Mouse (Mus musculus) MEL (cell line): ENCODE data around the gene Olfr68. TPM values are rescaled to one million over a fixed set of nuclear protein-coding genes. Genes with fewer than 3 reads are reported as not detected.
"Not testable (repeated sequence)": the region's sequence is repeated elsewhere in the genome, so short reads cannot be mapped to it uniquely, and the experiment has no call there.

Experiments used
- DNase-seq: peaks from one replicate; pipeline ENCODE4 v3.0.0; 2011; ENCODE audit warnings: low read depth, low spot score
- H3K27ac ChIP-seq: 2 replicates; pipeline ENCODE4 v1.5.1; 2012; ENCODE audit warnings: low read depth, mild to moderate bottlenecking, control low read depth, low read length, moderate library complexity; ENCODE audit not compliant: control insufficient read depth
- H3K27me3 ChIP-seq, 2 experiments: fragments of 150-350 bp in 1 of 2; sonication (generic) in 1 of 2; 2 replicates each; pipeline ENCODE4 v1.6.1; 2012; ENCODE audit warnings: low read length in 2 of 2, mild to moderate bottlenecking in 2 of 2, improper control_type of control experiment in 1 of 2, moderate library complexity in 1 of 2; ENCODE audit not compliant: insufficient read depth in 2 of 2, control insufficient read depth in 1 of 2
- H3K36me3 ChIP-seq, 2 experiments: 2 replicates each; pipeline ENCODE4 v1.6.1; 2012 to 2014; ENCODE audit warnings: low read length in 2 of 2, improper control_type of control experiment in 1 of 2, inconsistent platforms in 1 of 2, mild to moderate bottlenecking in 1 of 2; ENCODE audit not compliant: insufficient read depth in 2 of 2, control insufficient read depth in 1 of 2
- H3K4me1 ChIP-seq, 2 experiments: fragments of 150-350 bp in 1 of 2; sonication (generic) in 1 of 2; 2 replicates each; pipeline ENCODE4 v1.6.1; 2012; ENCODE audit warnings: low read length in 2 of 2, improper control_type of control experiment in 1 of 2, mild to moderate bottlenecking in 1 of 2; ENCODE audit not compliant: insufficient read depth in 2 of 2, control insufficient read depth in 1 of 2
- H3K4me3 ChIP-seq, 2 experiments: fragments of 150-350 bp in 1 of 2; sonication (generic) in 1 of 2; 2 replicates each; pipeline ENCODE4 v1.5.1; 2012; ENCODE audit warnings: low read depth in 2 of 2, low read length in 2 of 2, mild to moderate bottlenecking in 2 of 2, moderate library complexity in 2 of 2, control low read depth in 1 of 2, improper control_type of control experiment in 1 of 2; ENCODE audit not compliant: control insufficient read depth in 1 of 2, insufficient read depth in 1 of 2
- H3K79me2 ChIP-seq: 2 replicates; pipeline ENCODE4 v1.6.1; 2012; ENCODE audit warnings: mild to moderate bottlenecking, low read length, moderate library complexity; ENCODE audit not compliant: control insufficient read depth, poor library complexity, insufficient read depth
- H3K9ac ChIP-seq: 2 replicates; pipeline ENCODE4 v1.6.1; 2012; ENCODE audit warnings: low read depth, mild to moderate bottlenecking, control low read depth, low read length, moderate library complexity; ENCODE audit not compliant: control insufficient read depth, poor library complexity, severe bottlenecking
- H3K9me3 ChIP-seq: fragments of 150-350 bp; sonication (generic); replicated peaks from 2 replicates; pipeline ENCODE4 v1.6.1; 2012; ENCODE audit warnings: mild to moderate bottlenecking, low read length, improper control_type of control experiment, moderate library complexity; ENCODE audit not compliant: insufficient read depth
- BHLHE40 ChIP-seq: IDR thresholded peaks from 2 replicates; pipeline ENCODE4 v1.6.1; 2012; ENCODE audit warnings: low read depth, mild to moderate bottlenecking, inconsistent platforms, low read length, improper control_type of control experiment, borderline replicate concordance
- CTCF ChIP-seq, 3 experiments: IDR thresholded peaks in 2 of 3; conservative IDR thresholded peaks in 1 of 3; 2 replicates each; pipeline ENCODE4 v1.5.1; 2011 to 2012; ENCODE audit warnings: low read length in 3 of 3, low read depth in 2 of 3, mild to moderate bottlenecking in 2 of 3, improper control_type of control experiment in 1 of 3, inconsistent platforms in 1 of 3, mixed read lengths in 1 of 3, moderate library complexity in 1 of 3; ENCODE audit not compliant: control insufficient read depth in 1 of 3, insufficient read depth in 1 of 3, poor library complexity in 1 of 3, severe bottlenecking in 1 of 3
- E2F4 ChIP-seq: IDR thresholded peaks from 2 replicates; pipeline ENCODE4 v1.6.1; 2011; ENCODE audit warnings: low read depth, low read length, improper control_type of control experiment, borderline replicate concordance
- EP300 ChIP-seq, 2 experiments: IDR thresholded peaks; 2 replicates each; pipeline ENCODE4 v1.6.1; 2011; ENCODE audit warnings: improper control_type of control experiment in 2 of 2, low read length in 2 of 2, low read depth in 1 of 2, mild to moderate bottlenecking in 1 of 2
- ETS1 ChIP-seq: IDR thresholded peaks from 2 replicates; pipeline ENCODE4 v1.6.1; 2012; ENCODE audit warnings: low read depth, mild to moderate bottlenecking, inconsistent platforms, low read length, improper control_type of control experiment, moderate library complexity
- GATA1 ChIP-seq: IDR thresholded peaks from 2 replicates; pipeline ENCODE4 v1.6.1; 2011; ENCODE audit warnings: low read depth, low read length, improper control_type of control experiment
- JUND ChIP-seq: IDR thresholded peaks from 2 replicates; pipeline ENCODE4 v1.6.1; 2011; ENCODE audit warnings: low read depth, mild to moderate bottlenecking, improper control_type of control experiment, low read length
- KAT2A ChIP-seq: conservative IDR thresholded peaks from 2 replicates; pipeline ENCODE4 v1.6.1; 2012; ENCODE audit warnings: low read depth, low read length, improper control_type of control experiment, inconsistent platforms
- MAZ ChIP-seq: IDR thresholded peaks from 2 replicates; pipeline ENCODE4 v1.6.1; 2012; ENCODE audit warnings: low read depth, mild to moderate bottlenecking, inconsistent platforms, low read length, improper control_type of control experiment
- MEF2A ChIP-seq: IDR thresholded peaks from 2 replicates; pipeline ENCODE4 v1.6.1; 2014; ENCODE audit warnings: low read depth, mild to moderate bottlenecking, inconsistent platforms, low read length, improper control_type of control experiment; ENCODE audit not compliant: poor library complexity, insufficient replicate concordance, severe bottlenecking; ENCODE audit errors: extremely low read depth
- MXI1 ChIP-seq: IDR thresholded peaks from 2 replicates; pipeline ENCODE4 v1.6.1; 2011; ENCODE audit warnings: mild to moderate bottlenecking, low read depth, low read length, improper control_type of control experiment
- MYC ChIP-seq: IDR thresholded peaks from 2 replicates; pipeline ENCODE4 v1.6.1; 2011; ENCODE audit warnings: low read depth, mild to moderate bottlenecking, low read length, improper control_type of control experiment, moderate library complexity
- NELFE ChIP-seq: IDR thresholded peaks from 2 replicates; pipeline ENCODE4 v1.6.1; 2011; ENCODE audit warnings: low read depth, low read length, improper control_type of control experiment
- NRF1 ChIP-seq: IDR thresholded peaks from 2 replicates; pipeline ENCODE4 v1.6.1; 2014; ENCODE audit warnings: low read depth, mild to moderate bottlenecking, inconsistent platforms, low read length, improper control_type of control experiment, moderate library complexity; ENCODE audit not compliant: poor library complexity, insufficient read depth, severe bottlenecking
- RAD21 ChIP-seq: IDR thresholded peaks from 2 replicates; pipeline ENCODE4 v1.6.1; 2011; ENCODE audit warnings: mild to moderate bottlenecking, low read depth, low read length, improper control_type of control experiment
- SIN3A ChIP-seq: IDR thresholded peaks from 2 replicates; pipeline ENCODE4 v1.6.1; 2012; ENCODE audit warnings: low read length, improper control_type of control experiment, inconsistent platforms
- SMC3 ChIP-seq: IDR thresholded peaks from 2 replicates; pipeline ENCODE4 v1.6.1; 2011; ENCODE audit warnings: low read depth, low read length, improper control_type of control experiment
- TAL1 ChIP-seq: IDR thresholded peaks from 2 replicates; pipeline ENCODE4 v1.6.1; 2012; ENCODE audit warnings: mild to moderate bottlenecking, inconsistent platforms, low read length, moderate library complexity, mixed read lengths
- TCF12 ChIP-seq: IDR thresholded peaks from 2 replicates; pipeline ENCODE4 v1.6.1; 2014; ENCODE audit warnings: low read depth, mild to moderate bottlenecking, inconsistent platforms, low read length, improper control_type of control experiment, moderate library complexity
- ZC3H11A ChIP-seq: IDR thresholded peaks from 2 replicates; pipeline ENCODE4 v1.6.1; 2012; ENCODE audit warnings: low read depth, mild to moderate bottlenecking, inconsistent platforms, low read length, improper control_type of control experiment
- ZKSCAN1 ChIP-seq: IDR thresholded peaks from 2 replicates; pipeline ENCODE4 v1.6.1; 2012; ENCODE audit warnings: low read depth, mild to moderate bottlenecking, inconsistent platforms, low read length, improper control_type of control experiment, moderate library complexity
- ZMIZ1 ChIP-seq: IDR thresholded peaks from 2 replicates; pipeline ENCODE4 v1.6.1; 2012; ENCODE audit warnings: low read depth, mild to moderate bottlenecking, inconsistent platforms, low read length, improper control_type of control experiment, moderate library complexity
- polyA plus RNA-seq, 2 experiments: library from polyadenylated mRNA; stranded (reverse) in 1 of 2; unstranded in 1 of 2; fragments of >175 nt in 1 of 2; fragments of >200 nt in 1 of 2; gene quantifications; 2 replicates each; pipeline versions ENCODE4 v1.2.1 to v1.2.4; 2012; ENCODE audit warnings: low replicate concordance in 2 of 2, low read depth in 1 of 2; ENCODE audit not compliant: insufficient read length in 2 of 2, insufficient read depth in 1 of 2, missing spikeins in 1 of 2
- total RNA-seq: library from RNA; depleted of rRNA; stranded (reverse); fragments of 300-350 nt; gene quantifications from 2 replicates; pipeline ENCODE4 v1.2.3, GENCODE M21; 2012

Olfr68 gene
- total and polyA plus RNA-seq, 3 experiments = not detected

GRCm38 (mm10) chr7:103792669-103793388 is 13.3 kb upstream of the Olfr68 start:
- Histone ChIP-seq H3K9me3 (no peaks in the 10 kb centered on the region), H3K27ac (no peak overlapping the region), H3K79me2 (no peaks in the 10 kb centered on the region), H3K9ac (no peak overlapping the region), H3K36me3 (no peaks in the 10 kb centered on the region), H3K4me3 (no peak overlapping the region), H3K4me1 (no peaks in the 10 kb centered on the region), H3K27me3 (no peaks in the 10 kb centered on the region)
- DNase-seq = peak; percentile 71
- TF ChIP-seq MXI1 = peak; percentile 32; the same call in 1 of the 2 replicates
- TF ChIP-seq CTCF (IDR thresholded peaks at IDR 0.05 in 2 of 3, conservative IDR thresholded peaks at IDR 0.05 in 1 of 3; ENCODE audit: control insufficient read depth in 1 of 3, insufficient read depth in 1 of 3, low read depth in 2 of 3, low read length in 3 of 3, poor library complexity in 1 of 3, severe bottlenecking in 1 of 3) = peak; percentile 30 to 63 (median 49)
- no peak for TF ChIP-seq NRF1
- peak; percentile 42 for TF ChIP-seq TAL1
- TF ChIP-seq SIN3A = peak; percentile 60
- TF ChIP-seq SMC3 = peak; percentile 74
- TF ChIP-seq MYC = 0 out of 2 replicates have a peak, but pooled peaks have one; percentile 43
- TF ChIP-seq BHLHE40 = peak; percentile 97
- peak; percentile 24; the same call in 1 of the 2 replicates for TF ChIP-seq GATA1
- peak; percentile 61; the same call in 1 of the 2 replicates for TF ChIP-seq ETS1
- peak; percentile 63 for TF ChIP-seq ZC3H11A
- no peak for TF ChIP-seq ZKSCAN1
- TF ChIP-seq MAZ = peak; percentile 77
- TF ChIP-seq EP300 (IDR thresholded peaks at IDR 0.05; ENCODE audit: low read depth in 1 of 2, low read length in 2 of 2) = peak; percentile 21 to 68; a peak in 3 of 4 replicates
- no peak for TF ChIP-seq JUND
- TF ChIP-seq ZMIZ1 = no peak
- no peak for TF ChIP-seq NELFE
- TF ChIP-seq KAT2A = no peak
- TF ChIP-seq RAD21 = peak; percentile 65
- TF ChIP-seq TCF12 = 0 out of 2 replicates have a peak, but pooled peaks have one; percentile 57
- TF ChIP-seq E2F4 = no peak

- Histone ChIP-seq H3K27me3 (no peaks in the 10 kb centered on the region), H3K9me3 (no peaks in the 10 kb centered on the region), H3K9ac (no peak within 1 kb of the TSS), H3K4me3 (no peak within 1 kb of the TSS), H3K4me1 (no peaks in the 10 kb centered on the region), H3K27ac (no peak within 1 kb of the TSS), H3K79me2 (no peaks in the 10 kb centered on the region), H3K36me3 (no peaks in the 10 kb centered on the region)
- TF ChIP-seq TCF12 (no peak), MEF2A (no peak), MAZ (no peak)
- DNase-seq = no peak
Measured at GRCm38 (mm10) chr7:103791721-103792120, 12.2 kb upstream of the Olfr68 start, which contains the start of gene Olfr67. Gene Olfr67, minus strand, starts transcription at chr7:103791821.

- not testable (repeated sequence) for H3K9ac ChIP-seq, H3K79me2 ChIP-seq, H3K27ac ChIP-seq, H3K36me3 ChIP-seq, H3K9me3 ChIP-seq, DNase-seq, H3K27me3 ChIP-seq, H3K4me3 ChIP-seq, H3K4me1 ChIP-seq
Measured at GRCm38 (mm10) chr7:103777652-103778051, 1.8 kb downstream of the Olfr68 start.
